Mouse (Mus musculus) testis, adult 2 months (tissue): Measurements from ENCODE around the gene Cux2. TPM values are rescaled to one million over a fixed set of nuclear protein-coding genes. Genes with fewer than 3 reads are reported as not detected.

Experiments
- H3K27ac ChIP-seq: fragments of 200-500 bp; 2 replicates; pipeline ENCODE4 v1.5.1; 2012; ENCODE audit warnings: low read depth, low read length; ENCODE audit not compliant: control insufficient read depth, insufficient read depth
- H3K27me3 ChIP-seq: fragments of 200-500 bp; 2 replicates; pipeline ENCODE4 v1.6.1; 2012; ENCODE audit warnings: mild to moderate bottlenecking, low read length, moderate library complexity; ENCODE audit not compliant: control insufficient read depth, insufficient read depth
- H3K36me3 ChIP-seq: fragments of 200-500 bp; 2 replicates; pipeline ENCODE4 v1.6.1; 2012; ENCODE audit warnings: mild to moderate bottlenecking, low read length; ENCODE audit not compliant: control insufficient read depth, insufficient read depth
- H3K4me1 ChIP-seq: fragments of 200-500 bp; 2 replicates; pipeline ENCODE4 v1.6.1; 2012; ENCODE audit warnings: low read length; ENCODE audit not compliant: control insufficient read depth, insufficient read depth
- H3K4me3 ChIP-seq: fragments of 200-500 bp; 2 replicates; pipeline ENCODE4 v1.5.1; 2012; ENCODE audit warnings: low read depth, mild to moderate bottlenecking, low read length, moderate library complexity, mixed read lengths; ENCODE audit not compliant: control insufficient read depth
- CTCF ChIP-seq: fragments of 200-500 bp; IDR thresholded peaks from 2 replicates; pipeline ENCODE4 v1.5.1; 2012; ENCODE audit warnings: low read depth, mild to moderate bottlenecking, inconsistent platforms, low read length, moderate library complexity; ENCODE audit not compliant: control insufficient read depth, insufficient read depth, insufficient replicate concordance
- POLR2A ChIP-seq: fragments of 200-500 bp; IDR thresholded peaks from 2 replicates; pipeline ENCODE4 v1.6.1; 2012; ENCODE audit warnings: low read depth, mild to moderate bottlenecking, inconsistent platforms, low read length, moderate library complexity; ENCODE audit not compliant: control insufficient read depth
- polyA plus RNA-seq: library from polyadenylated mRNA; depleted of rRNA; stranded (reverse); fragments of >200 nt; gene quantifications from 2 replicates; pipeline ENCODE4 v1.2.3, GENCODE M21; 2012

The Cux2 gene
- polyA plus RNA-seq, 1 experiment = 7.5 TPM

- Histone ChIP-seq H3K27ac (no peak overlapping the region), H3K36me3 (no peaks in the 10 kb centered on the region), H3K27me3 (no peaks in the 10 kb centered on the region), H3K4me3 (no peak overlapping the region), H3K4me1 (peaks cover 10% of the 10 kb centered on the region)
- TF ChIP-seq CTCF (no peak), POLR2A (no peak)
These were observed 224.3 kb downstream of the Cux2 start for GRCm38 (mm10) chr5:121825606-121826005.

- H3K4me1 ChIP-seq = peaks cover 10% of the 10 kb centered on the region
- no peak overlapping the region for H3K4me3 ChIP-seq
- no peak overlapping the region for H3K27ac ChIP-seq
- H3K36me3 ChIP-seq = no peaks in the 10 kb centered on the region
- H3K27me3 ChIP-seq = no peaks in the 10 kb centered on the region
- TF ChIP-seq POLR2A (no peak), CTCF (no peak)
These were observed 225.8 kb downstream of the Cux2 start for GRCm38 (mm10) chr5:121824121-121824520.

- Histone ChIP-seq H3K4me1 (peaks cover 6% of the 10 kb centered on the region), H3K36me3 (no peaks in the 10 kb centered on the region), H3K27me3 (no peaks in the 10 kb centered on the region), H3K4me3 (no peak overlapping the region), H3K27ac (no peak overlapping the region)
- TF ChIP-seq POLR2A (no peak), CTCF (no peak)
These were observed 226.2 kb downstream of the Cux2 start for GRCm38 (mm10) chr5:121823668-121824067.

- no peak for TF ChIP-seq POLR2A
- TF ChIP-seq CTCF = no peak
- no peaks in the 10 kb centered on the region for H3K36me3 ChIP-seq
- no peak overlapping the region for H3K27ac ChIP-seq
- H3K4me3 ChIP-seq = no peak overlapping the region
- no peaks in the 10 kb centered on the region for H3K27me3 ChIP-seq
- H3K4me1 ChIP-seq = peaks cover 1% of the 10 kb centered on the region; the same call in 1 of the 2 replicates
These were observed 227.0 kb downstream of the Cux2 start for GRCm38 (mm10) chr5:121822786-121823505.

GRCm38 (mm10) chr5:121821552-121821951 lies 228.3 kb downstream of the Cux2 start:
- Histone ChIP-seq H3K4me3 (no peak overlapping the region), H3K36me3 (no peaks in the 10 kb centered on the region), H3K4me1 (no peaks in the 10 kb centered on the region), H3K27me3 (no peaks in the 10 kb centered on the region), H3K27ac (no peak overlapping the region)
- TF ChIP-seq CTCF = no peak
- TF ChIP-seq POLR2A = no peak

GRCm38 (mm10) chr5:121821116-121821515 lies 228.8 kb downstream of the Cux2 start:
- Histone ChIP-seq H3K4me1 (no peaks in the 10 kb centered on the region), H3K36me3 (no peaks in the 10 kb centered on the region), H3K27me3 (no peaks in the 10 kb centered on the region), H3K27ac (no peak overlapping the region), H3K4me3 (no peak overlapping the region)
- TF ChIP-seq CTCF (no peak), POLR2A (no peak)

GRCm38 (mm10) chr5:121820657-121821056 lies 229.2 kb downstream of the Cux2 start:
- H3K4me1 ChIP-seq = no peaks in the 10 kb centered on the region
- no peak overlapping the region for H3K4me3 ChIP-seq
- no peaks in the 10 kb centered on the region for H3K27me3 ChIP-seq
- TF ChIP-seq POLR2A (no peak), CTCF (no peak)
- H3K36me3 ChIP-seq = no peaks in the 10 kb centered on the region
- no peak overlapping the region for H3K27ac ChIP-seq

GRCm38 (mm10) chr5:121820161-121820560 lies 229.7 kb downstream of the Cux2 start:
- no peaks in the 10 kb centered on the region for H3K4me1 ChIP-seq
- H3K4me3 ChIP-seq = no peak overlapping the region
- H3K36me3 ChIP-seq = no peaks in the 10 kb centered on the region
- H3K27me3 ChIP-seq = no peaks in the 10 kb centered on the region
- TF ChIP-seq CTCF = no peak
- TF ChIP-seq POLR2A = no peak
- H3K27ac ChIP-seq = no peak overlapping the region
